Mouse (Mus musculus): Measurements from ENCODE around the gene Lrtm2.

GRCm38 (mm10) chr6:119329215-119329714 is 1.3 kb downstream of the Lrtm2 start:
- TF ChIP-seq GATA1 (IDR thresholded peaks at IDR 0.05; ENCODE audit: low read length) (no peak), TAL1 (IDR thresholded peaks at IDR 0.05; ENCODE audit: low read length) (no peak)

Measured in erythroblast, embryonic 14.5 days (primary cell).